Mouse (Mus musculus): ENCODE results near the gene Gm4631. TPM values are rescaled to one million over a fixed set of nuclear protein-coding genes. Genes with fewer than 3 reads are reported as not detected.
"Not testable (repeated sequence)": the region's sequence is repeated elsewhere in the genome, so short reads cannot be mapped to it uniquely, and the experiment has no call there.

Gm4631 gene
- 18.3 and 18.4 TPM in 2 replicates for polyA plus RNA-seq (2015; fragmentation: Nextera tagmentation; extraction: Ambion mirVana)

DNA sequence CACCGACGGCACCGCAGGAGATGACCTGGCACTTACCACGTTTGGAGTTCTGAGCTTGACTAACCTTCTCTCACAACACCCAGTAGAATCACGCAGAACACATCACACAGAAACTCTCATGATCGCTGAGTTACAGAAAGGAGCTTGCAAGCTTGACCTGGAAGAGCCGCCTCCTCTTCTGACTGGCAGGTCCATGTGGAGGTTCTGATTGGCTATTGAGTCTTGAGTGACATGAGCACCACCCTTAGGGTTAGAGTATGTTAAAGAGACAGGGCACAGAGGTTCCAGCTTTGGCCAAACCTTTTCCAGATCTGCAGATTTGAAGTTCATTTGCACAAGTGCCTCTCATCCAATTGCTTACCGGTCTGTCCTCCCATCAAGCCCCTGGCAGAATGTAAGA, at the start of gene Gm4631:
TSS of gene Gm4631 (minus strand) at position 101 of the 400 bp plus-strand sequence.
- not testable (repeated sequence) for ATAC-seq (ENCODE audit: insufficient number of reproducible peaks, low FRiP score, low TSS enrichment, low read depth); H3K4me1 ChIP-seq; H3K27me3 ChIP-seq; H3K4me3 ChIP-seq (replicated peaks); H3K36me3 ChIP-seq; H3K4me2 ChIP-seq (replicated peaks); H3K9me3 ChIP-seq (replicated peaks); H3K9ac ChIP-seq; H3K27ac ChIP-seq (replicated peaks)
- WGBS: no CpG with 5 or more reads among the region's 8 CpGs

DNA sequence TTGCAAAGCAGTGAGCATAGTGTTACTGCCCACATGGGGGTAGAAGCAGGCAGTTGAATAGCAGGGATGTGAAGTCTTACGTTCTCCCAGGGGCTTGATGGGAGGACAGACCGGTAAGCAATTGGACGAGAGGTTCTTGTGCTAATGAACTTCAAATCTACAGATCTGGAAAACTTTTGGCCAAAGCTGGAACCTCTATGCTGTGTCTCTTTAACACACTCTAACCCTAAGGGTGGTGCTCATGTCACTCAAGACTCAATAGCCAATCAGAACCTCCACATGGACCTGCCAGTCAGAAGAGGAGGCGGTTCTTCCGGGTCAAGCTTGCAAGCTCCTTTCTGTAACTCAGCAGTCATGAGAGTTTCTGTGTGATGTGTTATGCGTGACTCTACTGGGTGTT, 34.1 kb upstream of the Gm4631 start, which contains the start of gene Zfp968:
TSS of gene Zfp968 (plus strand) at position 301 of the 400 bp plus-strand sequence.
- not testable (repeated sequence) for H3K27me3 ChIP-seq; H3K36me3 ChIP-seq; H3K9ac ChIP-seq; H3K4me1 ChIP-seq; H3K4me2 ChIP-seq (replicated peaks); H3K27ac ChIP-seq (replicated peaks); H3K9me3 ChIP-seq (replicated peaks); ATAC-seq (ENCODE audit: insufficient number of reproducible peaks, low FRiP score, low TSS enrichment, low read depth); H3K4me3 ChIP-seq (replicated peaks)
- WGBS: no CpG with 5 or more reads among the region's 6 CpGs

DNA sequence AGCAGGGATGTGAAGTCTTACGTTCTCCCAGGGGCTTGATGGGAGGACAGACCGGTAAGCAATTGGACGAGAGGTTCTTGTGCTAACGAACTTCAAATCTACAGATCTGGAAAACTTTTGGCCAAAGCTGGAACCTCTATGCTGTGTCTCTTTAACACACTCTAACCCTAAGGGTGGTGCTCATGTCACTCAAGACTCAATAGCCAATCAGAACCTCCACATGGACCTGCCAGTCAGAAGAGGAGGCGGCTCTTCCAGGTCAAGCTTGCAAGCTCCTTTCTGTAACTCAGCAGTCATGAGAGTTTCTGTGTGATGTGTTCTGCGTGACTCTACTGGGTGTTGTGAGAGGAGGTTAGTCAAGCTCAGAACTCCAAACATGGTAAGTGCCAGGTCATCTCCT, 63.2 kb downstream of the Gm4631 start, which contains the start of gene Gm14440:
TSS of gene Gm14440 (plus strand) at position 301 of the 400 bp plus-strand sequence.
- WGBS: no CpG with 5 or more reads among the region's 6 CpGs
- not testable (repeated sequence) for H3K9me3 ChIP-seq (replicated peaks); H3K36me3 ChIP-seq; H3K4me3 ChIP-seq (replicated peaks); H3K4me2 ChIP-seq (replicated peaks); ATAC-seq (ENCODE audit: insufficient number of reproducible peaks, low FRiP score, low TSS enrichment, low read depth); H3K27me3 ChIP-seq; H3K27ac ChIP-seq (replicated peaks); H3K4me1 ChIP-seq; H3K9ac ChIP-seq

Other genes starting within 250 kb of the Gm4631 start
- 4.9 and 10.8 TPM in 2 replicates for gene Gm14399, start 196.2 kb downstream of the Gm4631 start, polyA plus RNA-seq (2015; fragmentation: Nextera tagmentation; extraction: Ambion mirVana)
- 0.77 and 0.85 TPM in 2 replicates for gene Gm14443, start 162.3 kb downstream of the Gm4631 start, polyA plus RNA-seq (2015; fragmentation: Nextera tagmentation; extraction: Ambion mirVana)
- gene Gm14391, start 131.3 kb downstream of the Gm4631 start, polyA plus RNA-seq (2015; fragmentation: Nextera tagmentation; extraction: Ambion mirVana): 3.8 and 13.5 TPM in 2 replicates
- gene Gm14440, start 63.1 kb downstream of the Gm4631 start, polyA plus RNA-seq (2015; fragmentation: Nextera tagmentation; extraction: Ambion mirVana): 0.45 TPM in 1 of 2 replicates, not detected in the other
- 3.6 and 4.3 TPM in 2 replicates for gene Zfp968, start 34.2 kb upstream of the Gm4631 start, polyA plus RNA-seq (2015; fragmentation: Nextera tagmentation; extraction: Ambion mirVana)
- 8.8 and 13.4 TPM in 2 replicates for gene Gm4724, start 97.6 kb upstream of the Gm4631 start, polyA plus RNA-seq (2015; fragmentation: Nextera tagmentation; extraction: Ambion mirVana)
- gene Zfp965, start 131.8 kb upstream of the Gm4631 start, polyA plus RNA-seq (2015; fragmentation: Nextera tagmentation; extraction: Ambion mirVana): 5.6 and 6.9 TPM in 2 replicates

Data from embryonic facial prominence, embryonic 15.5 days (tissue).